Mouse (Mus musculus) B cell, adult 62 days (primary cell): ENCODE data around the gene Kctd7. TPM values are rescaled to one million over a fixed set of nuclear protein-coding genes. Genes with fewer than 3 reads are reported as not detected.

ENCODE experiments used
- total RNA-seq: library from RNA; stranded (reverse); gene quantifications from 4 replicates; pipeline ENCODE4 v1.2.4, GENCODE M21; 2023

The Kctd7 gene
- total RNA-seq = 2.6 to 3.7 TPM (median 3.3 TPM) in 4 replicates

GRCm38 (mm10) chr5:130144334-130145312 is at the start of gene Kctd7:
TSS of gene Kctd7 (plus strand) at chr5:130144861.

GRCm38 (mm10) chr5:130171423-130171954 is 26.8 kb downstream of the Kctd7 start, which contains the start of gene Rabgef1:
TSS of gene Rabgef1 (plus strand) at chr5:130171798.

Other genes starting within 250 kb of the Kctd7 start
- gene Zbed5, start 249.1 kb upstream of the Kctd7 start, total RNA-seq = 0.91 to 2.2 TPM (median 1.5 TPM) in 4 replicates
- 0.33 to 1.2 TPM (median 0.77 TPM) in 4 replicates for gene Phkg1, start 246.3 kb upstream of the Kctd7 start, total RNA-seq
- 0.60 to 4.2 TPM (median 2.5 TPM) in 4 replicates for gene Nupr1l, start 236.3 kb upstream of the Kctd7 start, total RNA-seq
- 10.5 to 12.7 TPM (median 12.3 TPM) in 4 replicates for gene Vkorc1l1, start 202.9 kb upstream of the Kctd7 start, total RNA-seq
- gene Gusb, start 141.8 kb upstream of the Kctd7 start, total RNA-seq = 27.6 to 32.9 TPM (median 30.2 TPM) in 4 replicates
- gene Asl, start 115.6 kb upstream of the Kctd7 start, total RNA-seq = 15.4 to 20.7 TPM (median 16.7 TPM) in 4 replicates
- gene Crcp, start 115.6 kb upstream of the Kctd7 start, total RNA-seq = 23.7 to 27.2 TPM (median 26.9 TPM) in 4 replicates
- gene Tpst1, start 71.5 kb upstream of the Kctd7 start, total RNA-seq = 33.8 to 42.7 TPM (median 39.5 TPM) in 4 replicates
- gene Rabgef1, start 26.9 kb downstream of the Kctd7 start, total RNA-seq = 78.7 to 89.0 TPM (median 87.8 TPM) in 4 replicates
- gene Tmem248, start 72.2 kb downstream of the Kctd7 start, total RNA-seq = 60.6 to 76.6 TPM (median 67.5 TPM) in 4 replicates
- gene Sbds, start 110.7 kb downstream of the Kctd7 start, total RNA-seq = 105 to 119 TPM (median 113 TPM) in 4 replicates
- 23.8 to 31.6 TPM (median 26.5 TPM) in 4 replicates for gene Tyw1, start 110.8 kb downstream of the Kctd7 start, total RNA-seq
- gene Caln1, start 224.6 kb downstream of the Kctd7 start, total RNA-seq = not detected in 4 replicates
- not detected in 4 replicates for gene A330070K13Rik, start 239.8 kb downstream of the Kctd7 start, total RNA-seq